Mouse (Mus musculus) C2C12 (cell line): ENCODE data around the gene Acot8. TPM values are rescaled to one million over a fixed set of nuclear protein-coding genes. Genes with fewer than 3 reads are reported as not detected.

Experiments
- H3K27me3 ChIP-seq: one replicate; pipeline ENCODE4 v1.6.1; 2011; ENCODE audit not compliant: control insufficient read depth, insufficient read depth, insufficient read length
- H3K36me3 ChIP-seq: one replicate; pipeline ENCODE4 v1.6.1; 2011; ENCODE audit not compliant: control insufficient read depth, insufficient read depth
- H3K4me3 ChIP-seq: one replicate; pipeline ENCODE4 v1.5.1; 2011; ENCODE audit warnings: mild to moderate bottlenecking, control low read depth; ENCODE audit not compliant: poor library complexity, insufficient read depth, severe bottlenecking
- H3K79me2 ChIP-seq: one replicate; pipeline ENCODE4 v1.6.1; 2011; ENCODE audit not compliant: control insufficient read depth, insufficient read depth
- H3K79me3 ChIP-seq: one replicate; pipeline ENCODE4 v1.6.1; 2011; ENCODE audit warnings: low read depth, control low read depth
- H3ac ChIP-seq: one replicate; pipeline ENCODE3; 2011; ENCODE audit warnings: low read depth; ENCODE audit not compliant: control insufficient read depth, insufficient read length
- CEBPB ChIP-seq: IDR thresholded peaks from one replicate; pipeline ENCODE4 v1.6.1; 2011; ENCODE audit warnings: low read depth, mild to moderate bottlenecking, control low read depth, moderate library complexity
- CTCF ChIP-seq: IDR thresholded peaks from one replicate; pipeline ENCODE4 v1.5.1; 2011; ENCODE audit not compliant: control insufficient read depth, insufficient read depth, insufficient read length
- FOSL1 ChIP-seq: IDR thresholded peaks from one replicate; pipeline ENCODE4 v1.8.0; 2011; ENCODE audit warnings: mild to moderate bottlenecking, low read length; ENCODE audit not compliant: poor library complexity, insufficient read depth, severe bottlenecking
- MAX ChIP-seq: IDR thresholded peaks from one replicate; pipeline ENCODE4 v1.6.1; 2011; ENCODE audit warnings: mild to moderate bottlenecking, control low read depth
- MYOD1 ChIP-seq: IDR thresholded peaks from one replicate; pipeline ENCODE4 v1.6.1; 2011; ENCODE audit warnings: low read depth; ENCODE audit not compliant: control insufficient read depth, insufficient read length
- MYOG ChIP-seq: IDR thresholded peaks from one replicate; pipeline ENCODE4 v1.6.1; 2011; ENCODE audit not compliant: control insufficient read depth, insufficient read length; ENCODE audit errors: extremely low read depth
- USF1 ChIP-seq: IDR thresholded peaks from one replicate; pipeline ENCODE4 v1.6.1; 2011; ENCODE audit warnings: low read depth, mild to moderate bottlenecking, control low read depth, moderate library complexity
- polyA plus RNA-seq: library from polyadenylated mRNA; unstranded; fragments of >200 nt; fragmentation: generic; extraction: Trizol; gene quantifications from one replicate; pipeline ENCODE4 v1.2.1, GENCODE M21; 2012; ENCODE audit warnings: missing spikeins

Acot8 gene
- polyA plus RNA-seq, 1 experiment = 20.5 TPM

GRCm38 (mm10) chr2:164788411-164788810 is 16.3 kb downstream of the Acot8 start:
- TF ChIP-seq CEBPB = no peak
- TF ChIP-seq CTCF = no peak
- TF ChIP-seq FOSL1 = no peak
- TF ChIP-seq USF1 = no peak
- TF ChIP-seq MYOG = no peak
- TF ChIP-seq MYOD1 = no peak
- no peak for TF ChIP-seq MAX
- Histone ChIP-seq H3K79me2 (peaks cover 9% of the 10 kb centered on the region), H3K36me3 (peaks cover 46% of the 10 kb centered on the region), H3ac (no peak overlapping the region), H3K4me3 (no peak overlapping the region), H3K27me3 (no peaks in the 10 kb centered on the region), H3K79me3 (no peaks in the 10 kb centered on the region)

GRCm38 (mm10) chr2:164787779-164788178 is 16.9 kb downstream of the Acot8 start:
- no peak overlapping the region for H3K4me3 ChIP-seq
- no peaks in the 10 kb centered on the region for H3K79me3 ChIP-seq
- TF ChIP-seq MYOD1 (no peak), MAX (no peak)
- H3K36me3 ChIP-seq = peaks cover 42% of the 10 kb centered on the region
- no peak overlapping the region for H3ac ChIP-seq
- H3K27me3 ChIP-seq = no peaks in the 10 kb centered on the region
- H3K79me2 ChIP-seq = peaks cover 9% of the 10 kb centered on the region

GRCm38 (mm10) chr2:164787032-164787431 is 17.6 kb downstream of the Acot8 start:
- no peaks in the 10 kb centered on the region for H3K27me3 ChIP-seq
- H3K36me3 ChIP-seq = peaks cover 38% of the 10 kb centered on the region
- peaks cover 9% of the 10 kb centered on the region for H3K79me2 ChIP-seq
- no peak overlapping the region for H3ac ChIP-seq
- TF ChIP-seq CEBPB = no peak
- TF ChIP-seq MYOG = no peak
- no peak for TF ChIP-seq MAX
- TF ChIP-seq USF1 = no peak
- no peak for TF ChIP-seq FOSL1
- TF ChIP-seq MYOD1 = no peak
- no peaks in the 10 kb centered on the region for H3K79me3 ChIP-seq
- peak overlapping the region; percentile 45 for H3K4me3 ChIP-seq

DNA sequence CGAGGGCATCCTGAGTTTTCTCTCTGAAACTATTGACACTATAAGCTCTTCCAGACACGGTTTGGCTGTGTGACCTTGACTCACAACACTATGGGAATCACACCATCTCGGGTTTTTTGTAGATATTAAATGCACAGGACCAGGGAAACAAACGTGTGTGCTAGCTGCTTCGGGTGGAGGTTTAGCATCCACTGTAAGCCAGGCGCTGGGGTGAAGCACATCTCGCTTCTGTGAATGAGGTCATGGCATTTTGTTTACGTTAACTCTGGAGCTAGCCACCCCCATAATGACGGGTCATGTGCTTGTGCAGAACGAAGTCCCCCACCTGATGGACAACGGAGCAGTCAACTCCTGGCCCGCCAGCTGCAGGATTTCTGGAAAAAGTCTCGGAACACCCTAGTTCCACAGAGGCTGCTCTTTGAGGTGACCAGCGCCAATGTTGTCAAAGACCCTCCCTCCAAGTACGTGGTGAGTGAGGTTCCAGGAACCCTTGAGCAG is 18.2 kb downstream of the Acot8 start:
- H3K79me3 ChIP-seq = no peaks in the 10 kb centered on the region
- H3K79me2 ChIP-seq = peaks cover 9% of the 10 kb centered on the region
- peak overlapping the region; percentile 45 for H3K4me3 ChIP-seq
- no peak for TF ChIP-seq MAX
- no peak for TF ChIP-seq MYOG
- TF ChIP-seq MYOD1 = no peak
- no peak for TF ChIP-seq USF1
- TF ChIP-seq CEBPB = no peak
- H3ac ChIP-seq = peak overlapping the region; percentile 64
- H3K27me3 ChIP-seq = no peaks in the 10 kb centered on the region
- H3K36me3 ChIP-seq = peaks cover 35% of the 10 kb centered on the region

DNA sequence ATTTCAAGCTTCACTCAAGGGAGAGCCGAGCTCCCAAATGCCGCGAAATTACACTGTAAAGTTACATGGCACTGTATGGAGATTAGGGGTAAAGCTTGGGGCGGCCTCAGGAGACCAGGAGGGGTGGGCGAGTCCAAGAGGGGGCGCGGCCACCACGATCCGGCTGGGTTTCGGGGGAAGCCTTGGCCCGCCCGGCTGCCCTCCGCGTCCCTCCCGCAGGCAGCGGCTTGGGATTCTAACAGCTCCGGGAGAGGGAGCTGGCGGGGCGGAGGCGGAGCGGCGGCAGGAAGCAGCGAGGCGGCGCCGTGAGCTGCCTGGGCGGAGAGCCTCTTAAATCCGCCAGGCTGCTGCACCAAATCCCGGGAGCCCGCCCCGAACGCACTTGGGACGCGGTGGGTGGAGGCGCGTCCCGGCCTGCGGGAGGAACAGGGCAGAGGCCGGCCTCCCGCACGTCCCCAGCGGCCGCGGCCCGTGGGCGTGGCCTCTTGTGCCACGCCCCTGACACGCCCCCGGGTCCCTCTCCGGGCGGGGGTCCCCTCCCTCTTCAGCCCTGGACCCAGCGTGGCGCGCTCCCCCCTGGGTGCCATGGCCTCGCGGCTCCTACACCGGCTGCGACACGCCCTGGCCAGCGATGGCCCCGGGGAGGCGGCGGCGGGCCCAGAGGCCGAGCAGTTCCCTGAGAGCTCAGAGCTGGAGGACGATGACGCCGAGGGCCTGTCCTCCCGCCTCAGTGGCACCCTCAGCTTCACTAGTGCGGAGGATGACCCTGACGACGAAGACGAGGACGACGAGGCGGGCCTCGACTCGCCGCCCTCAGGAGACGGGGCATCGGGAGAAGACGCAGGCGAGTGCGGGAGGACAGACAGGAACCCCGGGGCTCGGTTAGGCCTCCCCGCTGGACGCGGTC is 18.9 kb downstream of the Acot8 start, which contains the start of gene Snx21:
Gene Snx21, plus strand, starts transcription at position 343 of the 907 bp plus-strand sequence.
- H3K79me3 ChIP-seq = no peaks in the 10 kb centered on the region

More for the DNA sequence above, 18.9 kb downstream of the Acot8 start, which contains the start of gene Snx21:
- no peak for TF ChIP-seq CTCF
- TF ChIP-seq FOSL1 = no peak
- TF ChIP-seq MYOD1 = no peak
- TF ChIP-seq USF1 = no peak
- TF ChIP-seq MAX = no peak
- TF ChIP-seq CEBPB = no peak
- TF ChIP-seq MYOG = no peak
- Histone ChIP-seq H3ac (peak within 1 kb of the TSS; percentile 66), H3K36me3 (peaks cover 27% of the 10 kb centered on the region), H3K27me3 (no peaks in the 10 kb centered on the region), H3K4me3 (peak within 1 kb of the TSS; percentile 45), H3K79me2 (peaks cover 9% of the 10 kb centered on the region)
